8 mouse cellular contexts compared by ENCODE assay signal in the genomic region with DNA sequence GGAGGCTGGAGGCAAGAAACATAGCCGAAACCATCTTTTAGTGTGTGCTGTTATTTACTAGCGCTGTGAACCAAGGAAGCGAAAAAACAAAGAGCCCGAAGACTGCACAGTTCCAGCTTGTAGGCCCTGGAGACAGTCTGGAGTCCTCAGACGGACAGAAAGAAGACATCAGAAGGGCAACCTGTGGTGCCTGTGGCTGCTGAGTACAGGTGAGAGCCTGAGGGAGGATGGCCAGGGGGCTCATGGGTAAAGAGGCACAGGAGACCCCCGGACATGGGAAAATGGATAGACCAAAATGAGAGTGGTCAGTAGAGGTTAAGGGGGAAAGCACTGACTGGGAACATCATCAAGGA.
DNase-seq lines count a peak whose midpoint lies in the region; ATAC-seq and TF ChIP-seq lines count a peak whose summit lies in the region.

No protein-coding gene starts in this region.

- no peaks in the 10 kb centered on the region for H3K9me3 ChIP-seq in kidney, embryonic 15.5 days (replicated peaks)
- H3K9me3 ChIP-seq in embryonic facial prominence, embryonic 11.5 days (replicated peaks; ENCODE audit: control insufficient read depth, low read length): no peaks in the 10 kb centered on the region
- H3K9me3 ChIP-seq in heart, postnatal 0 days (replicated peaks; ENCODE audit: control insufficient read depth, low read length): no peaks in the 10 kb centered on the region
- no peaks in the 10 kb centered on the region for H3K9me3 ChIP-seq in midbrain, embryonic 13.5 days

- TF ChIP-seq CTCF in heart, postnatal 0 days (IDR thresholded peaks at IDR 0.05; ENCODE audit: low read depth): no peak

- H3K4me2 ChIP-seq in kidney, embryonic 15.5 days: peak overlapping the region; percentile 42
- H3K4me2 ChIP-seq in embryonic facial prominence, embryonic 11.5 days (ENCODE audit: low read depth, low read length): peak overlapping the region; percentile 39
- peak overlapping the region; percentile 47 for H3K4me2 ChIP-seq in heart, postnatal 0 days (ENCODE audit: low read depth, low read length)
- H3K4me2 ChIP-seq in midbrain, embryonic 13.5 days (replicated peaks): peak overlapping the region; percentile 39

- TF ChIP-seq EP300 in heart, postnatal 0 days (IDR thresholded peaks at IDR 0.05; ENCODE audit: low read depth): no peak

- peaks cover 16% of the 10 kb centered on the region for H3K4me1 ChIP-seq in kidney, embryonic 15.5 days
- H3K4me1 ChIP-seq in embryonic facial prominence, embryonic 11.5 days (ENCODE audit: control insufficient read depth, insufficient read depth, low read length): peaks cover 4% of the 10 kb centered on the region; the same call in 1 of the 2 replicates
- H3K4me1 ChIP-seq in heart, postnatal 0 days (ENCODE audit: control insufficient read depth, insufficient read depth): peaks cover 5% of the 10 kb centered on the region; the same call in 1 of the 2 replicates
- peaks cover 28% of the 10 kb centered on the region for H3K4me1 ChIP-seq in midbrain, embryonic 13.5 days (replicated peaks)

- H3K27me3 ChIP-seq in kidney, embryonic 15.5 days: no peaks in the 10 kb centered on the region
- H3K27me3 ChIP-seq in embryonic facial prominence, embryonic 11.5 days (ENCODE audit: control insufficient read depth, insufficient read depth, low read length): no peaks in the 10 kb centered on the region
- no peaks in the 10 kb centered on the region for H3K27me3 ChIP-seq in heart, postnatal 0 days (ENCODE audit: control insufficient read depth, insufficient read depth, low read length)
- H3K27me3 ChIP-seq in midbrain, embryonic 13.5 days: no peaks in the 10 kb centered on the region

- DNase-seq in kidney, adult 8-10 months: no peak
- no peak for DNase-seq in embryonic facial prominence, embryonic 11.5 days (ENCODE audit: low spot score)
- no peak for DNase-seq in heart, postnatal 0 days (ENCODE audit: low spot score)
- DNase-seq in thymus, postnatal 36 days: no peak
- DNase-seq in cerebellum, postnatal 10 days: no peak

- WGBS in kidney, embryonic 15.5 days: 68% methylated on average over 6 of the region's 6 CpGs
- 67% methylated on average over 6 of the region's 6 CpGs for whole genome bisulfite sequencing in embryonic facial prominence, embryonic 11.5 days
- 73% methylated on average over 6 of the region's 6 CpGs for WGBS in heart, postnatal 0 days
- 66% methylated on average over 6 of the region's 6 CpGs for WGBS in midbrain, embryonic 13.5 days

- peak overlapping the region; percentile 41 for H3K27ac ChIP-seq in kidney, embryonic 15.5 days
- peak overlapping the region; percentile 57 for H3K27ac ChIP-seq in embryonic facial prominence, embryonic 11.5 days (replicated peaks; ENCODE audit: low read depth, low read length)
- H3K27ac ChIP-seq in heart, postnatal 0 days (ENCODE audit: low read depth): peak overlapping the region; percentile 82
- H3K27ac ChIP-seq in midbrain, embryonic 13.5 days: peak overlapping the region; percentile 68

- no peaks in the 10 kb centered on the region for H3K36me3 ChIP-seq in kidney, embryonic 15.5 days
- H3K36me3 ChIP-seq in embryonic facial prominence, embryonic 11.5 days (replicated peaks; ENCODE audit: control insufficient read depth, insufficient read depth, low read depth, low read length): no peaks in the 10 kb centered on the region
- no peaks in the 10 kb centered on the region for H3K36me3 ChIP-seq in heart, postnatal 0 days (replicated peaks; ENCODE audit: control insufficient read depth, insufficient read depth, low read length)
- no peaks in the 10 kb centered on the region for H3K36me3 ChIP-seq in midbrain, embryonic 13.5 days

- no peak overlapping the region for H3K9ac ChIP-seq in kidney, embryonic 15.5 days
- H3K9ac ChIP-seq in embryonic facial prominence, embryonic 11.5 days (replicated peaks; ENCODE audit: low read length): peak overlapping the region; percentile 75
- H3K9ac ChIP-seq in heart, postnatal 0 days (replicated peaks; ENCODE audit: low read depth, low read length): peak overlapping the region; percentile 41; the same call in 1 of the 2 replicates
- H3K9ac ChIP-seq in midbrain, embryonic 13.5 days (replicated peaks): peak overlapping the region; percentile 47

- ATAC-seq in kidney, embryonic 15.5 days (replicated peaks; ENCODE audit: low FRiP score): peak; percentile 2; the same call in 1 of the 2 replicates
- peak; percentile 40 for ATAC-seq in embryonic facial prominence, embryonic 11.5 days (replicated peaks; ENCODE audit: insufficient number of reproducible peaks, low FRiP score, low TSS enrichment, low read depth)
- peak; percentile 49 for ATAC-seq in heart, postnatal 0 days (ENCODE audit: insufficient read depth, low read depth)
- peak; percentile 54 for ATAC-seq in midbrain, embryonic 13.5 days
- ATAC-seq in CD4-positive, CD25-positive, alpha-beta regulatory T cell, adult 4 months: no peak

- H3K4me3 ChIP-seq in kidney, embryonic 15.5 days (replicated peaks): peak overlapping the region; percentile 21; the same call in 1 of the 2 replicates
- peak overlapping the region; percentile 14 for H3K4me3 ChIP-seq in embryonic facial prominence, embryonic 11.5 days (ENCODE audit: low read depth, low read length)
- peak overlapping the region; percentile 21 for H3K4me3 ChIP-seq in heart, postnatal 0 days (ENCODE audit: low read depth, low read length)
- H3K4me3 ChIP-seq in midbrain, embryonic 13.5 days (replicated peaks): peak overlapping the region; percentile 17
